Mouse (Mus musculus): ENCODE results near the gene Mrpl54. TPM values are rescaled to one million over a fixed set of nuclear protein-coding genes. Genes with fewer than 3 reads are reported as not detected.

Mrpl54 gene
- total and polyA plus RNA-seq, 3 experiments = 137 to 421 (median 157) TPM

- TF ChIP-seq E2F4 (IDR thresholded peaks at IDR 0.05; ENCODE audit: borderline replicate concordance, low read depth, low read length) (no peak), EP300 (IDR thresholded peaks at IDR 0.05; ENCODE audit: low read depth in 1 of 2, low read length in 2 of 2) (no peak), BHLHE40 (IDR thresholded peaks at IDR 0.05; ENCODE audit: borderline replicate concordance, low read depth, low read length) (no peak), ZC3H11A (IDR thresholded peaks at IDR 0.05; ENCODE audit: low read depth, low read length) (no peak), MYC (IDR thresholded peaks at IDR 0.05; ENCODE audit: low read depth, low read length) (no peak), KAT2A (conservative IDR thresholded peaks at IDR 0.05; ENCODE audit: low read depth, low read length) (no peak), TBP (IDR thresholded peaks at IDR 0.05; ENCODE audit: low read depth, low read length) (no peak), MEF2A (IDR thresholded peaks at IDR 0.05; ENCODE audit: extremely low read depth, insufficient replicate concordance, low read depth, low read length, poor library complexity, severe bottlenecking) (no peak), CHD1 (IDR thresholded peaks at IDR 0.05; ENCODE audit: low read depth, low read length) (no peak), ELF1 (IDR thresholded peaks at IDR 0.05; ENCODE audit: low read depth, low read length) (peak; percentile 66; the same call in 1 of the 2 replicates), MAX (IDR thresholded peaks at IDR 0.05; ENCODE audit: low read length) (no peak), MAZ (IDR thresholded peaks at IDR 0.05; ENCODE audit: low read depth, low read length) (no peak), NELFE (IDR thresholded peaks at IDR 0.05; ENCODE audit: low read depth, low read length) (no peak), ZNF384 (IDR thresholded peaks at IDR 0.05; ENCODE audit: low read depth, low read length) (no peak), MYB (IDR thresholded peaks at IDR 0.05; ENCODE audit: low read depth, low read length) (no peak), CHD2 (IDR thresholded peaks at IDR 0.05; ENCODE audit: low read length) (no peak), ETS1 (IDR thresholded peaks at IDR 0.05; ENCODE audit: low read depth, low read length) (no peak), USF2 (IDR thresholded peaks at IDR 0.05; ENCODE audit: borderline replicate concordance in 1 of 2, insufficient read depth in 1 of 2, low read depth in 1 of 2, low read length in 2 of 2) (no peak), USF1 (IDR thresholded peaks at IDR 0.05; ENCODE audit: low read depth, low read length) (no peak), POLR2A (IDR thresholded peaks at IDR 0.05; ENCODE audit: control insufficient read depth in 1 of 2, insufficient read depth in 1 of 2, low read depth in 1 of 2, low read length in 2 of 2, poor library complexity in 1 of 2) (peak in 1 of 2 experiments; percentile 45; a peak in 1 of 4 replicates), NRF1 (IDR thresholded peaks at IDR 0.05; ENCODE audit: insufficient read depth, low read depth, low read length, poor library complexity, severe bottlenecking) (no peak), CTCF (IDR thresholded peaks at IDR 0.05 in 2 of 3, conservative IDR thresholded peaks at IDR 0.05 in 1 of 3; ENCODE audit: control insufficient read depth in 1 of 3, insufficient read depth in 1 of 3, low read depth in 2 of 3, low read length in 3 of 3, poor library complexity in 1 of 3, severe bottlenecking in 1 of 3) (peak; percentile 82 to 90 (median 88)), SIN3A (IDR thresholded peaks at IDR 0.05; ENCODE audit: low read length) (no peak), POLR2AphosphoS2 (IDR thresholded peaks at IDR 0.05; ENCODE audit: low read length) (no peak), SMC3 (IDR thresholded peaks at IDR 0.05; ENCODE audit: low read depth, low read length) (peak; percentile 34; the same call in 1 of the 2 replicates)
These were observed 22.1 kb downstream of the Mrpl54 start (continued) for GRCm38 (mm10) chr10:81244595-81244994.

- no peak overlapping the region for H3K4me3 ChIP-seq (ENCODE audit: control insufficient read depth in 1 of 2, insufficient read depth in 1 of 2, low read depth in 2 of 2, low read length in 2 of 2)
- H3K9ac ChIP-seq (ENCODE audit: control insufficient read depth, low read depth, low read length, poor library complexity, severe bottlenecking) = no peak overlapping the region
These were observed 22.6 kb downstream of the Mrpl54 start for GRCm38 (mm10) chr10:81244146-81244545.

More at GRCm38 (mm10) chr10:81244146-81244545, 22.6 kb downstream of the Mrpl54 start:
- peaks cover 0 to 2% of the 10 kb centered on the region in 2 experiments; a peak in 1 of 4 replicates for H3K36me3 ChIP-seq (ENCODE audit: control insufficient read depth in 1 of 2, insufficient read depth in 2 of 2, low read length in 2 of 2)
- no peak for DNase-seq (ENCODE audit: low read depth, low spot score)
- H3K9me3 ChIP-seq (replicated peaks; ENCODE audit: insufficient read depth, low read length) = no peaks in the 10 kb centered on the region
- H3K27me3 ChIP-seq (ENCODE audit: control insufficient read depth in 1 of 2, insufficient read depth in 2 of 2, low read length in 2 of 2) = no peaks in the 10 kb centered on the region
- TF ChIP-seq ZC3H11A (IDR thresholded peaks at IDR 0.05; ENCODE audit: low read depth, low read length) = no peak
- no peak for TF ChIP-seq BHLHE40 (IDR thresholded peaks at IDR 0.05; ENCODE audit: borderline replicate concordance, low read depth, low read length)
- no peak for TF ChIP-seq NELFE (IDR thresholded peaks at IDR 0.05; ENCODE audit: low read depth, low read length)
- no peak for TF ChIP-seq SIN3A (IDR thresholded peaks at IDR 0.05; ENCODE audit: low read length)
- no peak for TF ChIP-seq POLR2A (IDR thresholded peaks at IDR 0.05; ENCODE audit: control insufficient read depth in 1 of 2, insufficient read depth in 1 of 2, low read depth in 1 of 2, low read length in 2 of 2, poor library complexity in 1 of 2)
- TF ChIP-seq MAFK (IDR thresholded peaks at IDR 0.05; ENCODE audit: borderline replicate concordance, low read depth, low read length) = no peak
- H3K79me2 ChIP-seq (ENCODE audit: control insufficient read depth, insufficient read depth, low read length, poor library complexity) = no peaks in the 10 kb centered on the region
- H3K4me1 ChIP-seq (ENCODE audit: control insufficient read depth in 1 of 2, insufficient read depth in 2 of 2, low read length in 2 of 2) = peaks cover 0 to 8% of the 10 kb centered on the region in 2 experiments; a peak in 2 of 4 replicates
- no peak overlapping the region for H3K27ac ChIP-seq (ENCODE audit: control insufficient read depth, low read depth, low read length)

All from MEL (cell line).